Mouse (Mus musculus) olfactory bulb, adult 2 months (tissue): ENCODE measurements around the gene Micall1.

Experiments used
- CTCF ChIP-seq: fragments of 200-500 bp; IDR thresholded peaks from 2 replicates; pipeline ENCODE4 v1.5.1; 2012; ENCODE audit warnings: low read depth, mild to moderate bottlenecking, low read length, moderate library complexity; ENCODE audit not compliant: insufficient read depth
- POLR2A ChIP-seq: fragments of 200-500 bp; IDR thresholded peaks from 2 replicates; pipeline ENCODE4 v1.6.1; 2012; ENCODE audit warnings: mild to moderate bottlenecking, low read depth, low read length, moderate library complexity; ENCODE audit not compliant: insufficient read depth

GRCm38 (mm10) chr15:79108421-79109320 lies at the start of gene Micall1:
- TF ChIP-seq CTCF (no peak), POLR2A (no peak)
